Mouse (Mus musculus) liver, adult 2 months (tissue): ENCODE measurements around the gene Sf3b2. TPM values are rescaled to one million over a fixed set of nuclear protein-coding genes. Genes with fewer than 3 reads are reported as not detected.

Experiments used
- DNase-seq: peaks from one replicate; pipeline ENCODE4 v3.0.0-alpha.2; 2011; ENCODE audit warnings: low read depth, low spot score; ENCODE audit errors: extremely low read depth
- H3K27ac ChIP-seq: fragments of 200-500 bp; replicated peaks from 2 replicates; pipeline ENCODE4 v1.5.1; 2012; ENCODE audit warnings: low read depth, mild to moderate bottlenecking, control low read depth, inconsistent platforms, low read length; ENCODE audit not compliant: insufficient read depth
- H3K27me3 ChIP-seq: fragments of 200-500 bp; 2 replicates; pipeline ENCODE4 v1.6.1; 2012; ENCODE audit warnings: mild to moderate bottlenecking, moderate library complexity, low read length, inconsistent platforms; ENCODE audit not compliant: control insufficient read depth, insufficient read depth
- H3K36me3 ChIP-seq: fragments of 200-500 bp; 2 replicates; pipeline ENCODE4 v1.6.1; 2012; ENCODE audit warnings: low read length, inconsistent platforms; ENCODE audit not compliant: control insufficient read depth, insufficient read depth
- H3K4me1 ChIP-seq: fragments of 200-500 bp; 2 replicates; pipeline ENCODE4 v1.6.1; 2011; ENCODE audit warnings: low read length; ENCODE audit not compliant: control insufficient read depth, insufficient read depth
- H3K4me3 ChIP-seq: fragments of 200-500 bp; 2 replicates; pipeline ENCODE4 v1.5.1; 2011; ENCODE audit warnings: low read depth, mild to moderate bottlenecking, control low read depth, low read length, moderate library complexity; ENCODE audit not compliant: insufficient read depth
- H3K79me2 ChIP-seq: fragments of 200-500 bp; 2 replicates; pipeline ENCODE4 v1.6.1; 2012; ENCODE audit warnings: inconsistent platforms, mild to moderate bottlenecking, low read length, moderate library complexity; ENCODE audit not compliant: control insufficient read depth, insufficient read depth
- H3K9ac ChIP-seq: fragments of 200-500 bp; 2 replicates; pipeline ENCODE4 v1.6.1; 2012; ENCODE audit warnings: low read depth, mild to moderate bottlenecking, control low read depth, inconsistent platforms, low read length
- CTCF ChIP-seq: fragments of 200-500 bp; IDR thresholded peaks from 2 replicates; pipeline ENCODE4 v1.5.1; 2011; ENCODE audit warnings: low read depth, low read length, control low read depth
- POLR2A ChIP-seq: fragments of 200-500 bp; IDR thresholded peaks from 2 replicates; pipeline ENCODE4 v1.6.1; 2011; ENCODE audit warnings: low read length, control low read depth; ENCODE audit not compliant: insufficient read depth; ENCODE audit errors: extremely low read depth
- WGBS: fragments of 180-500 bp; shearing (Covaris S2); methylation state at CpG from one replicate; pipeline ENCODE4 v1.1.7; 2018; 5-methylcytosine and 5-hydroxymethylcytosine counted together
- polyA plus RNA-seq: library from polyadenylated mRNA; depleted of rRNA; stranded (reverse); fragments of >200 nt; gene quantifications from 2 replicates; pipeline ENCODE4 v1.2.3, GENCODE M21; 2012; rRNA removed
- total RNA-seq: library from RNA; depleted of rRNA; stranded (reverse); fragments of >200 nt; gene quantifications from 2 replicates; pipeline ENCODE4 v1.2.3, GENCODE M21; 2014; rRNA removed

Sf3b2 gene
- total RNA-seq = 58.1 and 60.0 TPM in 2 replicates
- 60.8 and 61.4 TPM in 2 replicates for polyA plus RNA-seq

DNA sequence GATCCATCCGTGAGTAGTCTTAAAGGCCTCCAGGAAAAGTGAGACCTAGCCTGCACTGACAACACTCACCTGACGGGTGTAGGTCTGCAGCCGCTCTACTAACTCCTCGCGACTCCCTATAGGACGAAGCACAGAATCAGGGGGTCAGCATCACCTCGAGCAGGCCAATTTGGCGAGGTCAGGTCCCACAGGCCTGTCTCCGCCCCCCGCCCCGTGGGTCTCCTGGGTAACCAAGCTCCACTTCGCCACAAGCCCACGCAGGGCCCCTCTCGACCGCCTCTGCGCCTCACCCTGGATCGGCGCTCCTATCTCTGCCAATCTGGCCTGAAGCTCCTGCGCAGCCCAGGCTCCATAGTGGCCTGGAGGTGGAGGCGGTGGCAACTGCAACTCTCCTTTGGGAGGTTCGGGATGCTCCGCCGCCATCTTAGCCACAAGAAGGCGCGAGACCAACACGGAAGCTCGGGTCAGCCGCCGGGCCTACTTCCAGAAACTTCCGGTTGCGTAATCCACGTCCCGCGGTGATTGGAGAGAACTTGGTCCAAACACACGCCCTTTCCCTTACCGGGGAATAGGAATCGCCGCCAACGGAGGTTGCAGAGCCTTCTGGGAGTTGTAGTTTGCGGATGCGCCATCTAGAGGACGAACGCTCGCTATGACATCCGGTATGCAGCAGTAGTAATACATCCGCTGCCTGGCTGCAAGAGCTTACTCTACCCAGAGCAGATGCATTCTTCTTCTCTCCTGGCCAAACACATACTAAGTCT lies at the start of gene Sf3b2:
Gene Sf3b2 (minus strand): TSS at position 484 of the 764 bp plus-strand sequence.
- WGBS = under 1% methylated on average over 46 of the region's 46 CpGs
- peak; percentile 98 for DNase-seq
- Histone ChIP-seq H3K79me2 (peaks cover 3% of the 10 kb centered on the region; the same call in 1 of the 2 replicates), H3K27ac (peak within 1 kb of the TSS; percentile 62), H3K4me3 (peak within 1 kb of the TSS; percentile 91), H3K27me3 (peaks cover 3% of the 10 kb centered on the region; the same call in 1 of the 2 replicates), H3K36me3 (peaks cover 15% of the 10 kb centered on the region), H3K9ac (peak within 1 kb of the TSS; percentile 82), H3K4me1 (peaks cover 6% of the 10 kb centered on the region)
- TF ChIP-seq CTCF (peak; percentile 86), POLR2A (peak; percentile 53; the same call in 1 of the 2 replicates)

DNA sequence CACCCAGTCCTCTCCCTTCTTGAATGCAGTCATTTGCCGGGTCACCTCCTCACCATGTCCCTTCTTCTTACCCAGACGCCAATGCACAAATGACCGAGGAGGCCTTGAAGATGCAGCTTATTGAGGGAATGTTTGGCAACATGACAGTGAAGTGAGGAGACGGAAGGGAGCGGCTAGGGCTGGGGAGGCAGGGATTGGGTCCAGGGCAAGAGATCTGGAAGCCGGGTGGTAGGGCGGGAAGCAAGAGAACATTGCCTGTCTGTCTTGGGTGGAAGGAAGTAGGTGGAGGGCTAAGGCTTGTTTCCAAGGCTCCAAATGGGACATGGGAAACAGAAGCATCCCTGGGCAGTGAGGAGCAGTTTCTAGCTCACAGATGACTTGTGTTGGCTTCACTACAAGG lies 46.1 kb upstream of the Sf3b2 start:
- Histone ChIP-seq H3K36me3 (no peaks in the 10 kb centered on the region), H3K4me1 (no peaks in the 10 kb centered on the region), H3K9ac (no peak overlapping the region), H3K79me2 (no peaks in the 10 kb centered on the region), H3K27ac (no peak overlapping the region), H3K4me3 (no peak overlapping the region), H3K27me3 (no peaks in the 10 kb centered on the region)
- TF ChIP-seq CTCF (no peak), POLR2A (no peak)
- WGBS = 90% methylated on average over 7 of the region's 7 CpGs
- no peak for DNase-seq

GRCm38 (mm10) chr19:5337975-5338374 lies 42.7 kb upstream of the Sf3b2 start:
- 23% methylated on average over 5 of the region's 5 CpGs for WGBS
- DNase-seq = peak; percentile 52
- TF ChIP-seq POLR2A = no peak
- TF ChIP-seq CTCF = peak; percentile 70
- no peak overlapping the region for H3K27ac ChIP-seq
- no peaks in the 10 kb centered on the region for H3K79me2 ChIP-seq
- H3K36me3 ChIP-seq = no peaks in the 10 kb centered on the region
- H3K4me1 ChIP-seq = no peaks in the 10 kb centered on the region
- no peaks in the 10 kb centered on the region for H3K27me3 ChIP-seq
- no peak overlapping the region for H3K9ac ChIP-seq
- H3K4me3 ChIP-seq = no peak overlapping the region

- 87% methylated on average over 6 of the region's 6 CpGs for WGBS
- Histone ChIP-seq H3K4me3 (no peak within 1 kb of the TSS), H3K79me2 (no peaks in the 10 kb centered on the region), H3K27me3 (no peaks in the 10 kb centered on the region), H3K9ac (no peak within 1 kb of the TSS), H3K36me3 (no peaks in the 10 kb centered on the region), H3K27ac (no peak within 1 kb of the TSS), H3K4me1 (no peaks in the 10 kb centered on the region)
- no peak for TF ChIP-seq POLR2A
- no peak for TF ChIP-seq CTCF
- DNase-seq = no peak
These were observed 40.2 kb upstream of the Sf3b2 start, which contains the start of gene Catsper1 for GRCm38 (mm10) chr19:5335441-5335840. Catsper1 (plus strand) TSS chr19:5335741.

- H3K9ac ChIP-seq = no peak overlapping the region
- no peak for TF ChIP-seq POLR2A
- TF ChIP-seq CTCF = no peak
- no peak for DNase-seq
These were observed 39.5 kb upstream of the Sf3b2 start for GRCm38 (mm10) chr19:5334741-5335140.

DNA sequence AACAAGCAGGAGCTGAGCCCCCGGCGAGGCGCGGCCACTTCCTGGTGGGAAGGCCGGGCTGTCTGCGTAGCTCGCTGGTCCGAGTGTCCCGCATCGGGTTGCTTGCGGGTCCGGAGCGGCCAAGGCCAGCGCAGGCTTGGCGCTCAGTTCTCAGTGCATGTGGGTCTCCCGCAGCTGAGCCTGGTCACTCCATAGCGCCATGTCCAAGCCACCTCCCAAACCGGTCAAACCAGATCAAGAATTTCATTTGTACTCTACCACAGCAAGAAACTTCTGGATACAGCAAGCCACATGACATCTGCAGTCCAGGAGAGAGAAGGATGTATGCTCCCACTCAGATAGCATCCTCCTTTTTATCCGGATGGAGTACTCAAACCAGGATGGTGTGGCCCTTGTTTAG lies 32.7 kb upstream of the Sf3b2 start:
- Histone ChIP-seq H3K79me2 (no peaks in the 10 kb centered on the region), H3K27ac (no peak overlapping the region), H3K36me3 (no peaks in the 10 kb centered on the region), H3K4me3 (no peak overlapping the region), H3K9ac (no peak overlapping the region), H3K27me3 (no peaks in the 10 kb centered on the region), H3K4me1 (no peaks in the 10 kb centered on the region)
- 80% methylated on average over 19 of the region's 19 CpGs for WGBS
- no peak for DNase-seq
- TF ChIP-seq CTCF (no peak), POLR2A (no peak)

More at GRCm38 (mm10) chr19:5334741-5335140, 39.5 kb upstream of the Sf3b2 start:
- H3K27me3 ChIP-seq = no peaks in the 10 kb centered on the region
- H3K27ac ChIP-seq = no peak overlapping the region
- no peaks in the 10 kb centered on the region for H3K79me2 ChIP-seq
- no peaks in the 10 kb centered on the region for H3K4me1 ChIP-seq
- H3K36me3 ChIP-seq = no peaks in the 10 kb centered on the region
- WGBS = 80% methylated on average over 5 of the region's 5 CpGs
- no peak overlapping the region for H3K4me3 ChIP-seq
